Mouse (Mus musculus): ENCODE measurements around the gene Mapk10.

DNA sequence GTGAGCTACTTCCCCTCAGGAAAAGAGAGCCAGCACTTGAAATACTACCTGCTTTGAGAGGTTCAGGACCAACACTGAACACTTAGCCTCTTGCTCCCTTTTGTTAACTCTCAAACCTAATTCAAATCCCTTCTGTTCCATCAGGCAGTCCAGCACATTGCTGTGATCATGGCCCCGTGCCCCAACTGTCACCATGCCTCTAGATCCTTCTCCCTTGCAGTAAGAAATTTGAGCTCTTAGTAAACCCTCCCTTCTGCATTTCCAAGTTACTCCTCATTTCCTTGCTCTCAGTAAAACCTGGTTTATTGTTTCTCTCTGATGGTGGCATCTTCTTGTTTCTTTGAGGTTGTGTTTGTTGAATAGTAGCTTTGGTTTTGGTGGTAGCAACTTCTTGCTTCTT lies 101.7 kb downstream of the Mapk10 start:
- TF ChIP-seq CTCF (IDR thresholded peaks at IDR 0.05; ENCODE audit: control insufficient read depth, insufficient read depth, insufficient replicate concordance, low read depth, low read length) = no peak
- no peak for TF ChIP-seq POLR2A (IDR thresholded peaks at IDR 0.05; ENCODE audit: control insufficient read depth, low read depth, low read length)
